Mouse (Mus musculus): Measurements from ENCODE around the gene Gm20388.

DNA sequence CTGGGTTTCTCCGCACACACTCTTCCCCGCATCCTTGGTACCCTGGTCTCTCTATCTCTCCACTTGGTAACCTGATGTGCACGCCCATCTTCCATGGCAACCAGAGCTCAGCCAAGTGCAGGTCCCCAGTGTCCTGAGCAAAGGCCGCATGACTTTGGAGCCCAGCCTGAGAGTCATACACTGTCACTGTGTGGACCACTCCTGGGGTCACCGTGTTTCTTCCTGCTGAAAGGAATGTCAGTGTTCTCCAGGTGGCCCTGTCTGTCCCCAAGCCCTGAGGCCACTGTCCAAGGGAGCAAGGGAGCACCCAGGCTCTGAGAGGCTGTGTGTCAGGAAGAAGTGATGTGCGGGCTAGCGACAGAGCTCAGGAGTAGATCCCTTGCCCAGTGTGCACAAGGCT, 27.4 kb upstream of the Gm20388 start:
- TF ChIP-seq CTCF (IDR thresholded peaks at IDR 0.05; ENCODE audit: low read depth) (no peak), EP300 (IDR thresholded peaks at IDR 0.05; ENCODE audit: low read depth) (no peak)
